Mouse (Mus musculus) urinary bladder, postnatal 10 days (tissue): ENCODE results near the gene Lrch3.
"Not testable (repeated sequence)": the region's sequence is repeated elsewhere in the genome, so short reads cannot be mapped to it uniquely, and the experiment has no call there.

Experiments used
- DNase-seq: peaks from one replicate; pipeline ENCODE4 v3.0.0; 2022; ENCODE audit warnings: low spot score

The Lrch3 gene

DNA sequence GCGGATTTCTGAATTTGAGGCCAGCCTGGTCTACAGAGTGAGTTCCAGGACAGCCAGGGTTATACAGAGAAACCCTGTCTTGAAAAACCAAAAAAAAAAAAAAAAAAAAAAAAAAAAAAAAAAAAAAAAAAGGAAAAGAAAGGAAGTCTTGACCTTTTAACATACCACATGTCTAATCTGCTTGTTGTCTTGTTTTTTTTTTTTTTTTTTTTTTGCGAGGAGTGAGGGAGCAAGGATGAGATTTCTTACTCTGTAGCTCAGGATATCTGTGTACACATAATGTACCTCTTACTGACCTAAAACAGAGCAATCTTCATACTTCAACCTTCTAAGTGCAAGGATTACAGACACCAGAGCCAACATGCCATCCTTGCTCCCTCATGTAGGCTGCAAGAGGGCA, 141.0 kb downstream of the Lrch3 start:
- DNase-seq, result not testable (repeated sequence)

- no peak for DNase-seq
Observed at GRCm38 (mm10) chr16:33055655-33056054, 141.8 kb downstream of the Lrch3 start.

DNA sequence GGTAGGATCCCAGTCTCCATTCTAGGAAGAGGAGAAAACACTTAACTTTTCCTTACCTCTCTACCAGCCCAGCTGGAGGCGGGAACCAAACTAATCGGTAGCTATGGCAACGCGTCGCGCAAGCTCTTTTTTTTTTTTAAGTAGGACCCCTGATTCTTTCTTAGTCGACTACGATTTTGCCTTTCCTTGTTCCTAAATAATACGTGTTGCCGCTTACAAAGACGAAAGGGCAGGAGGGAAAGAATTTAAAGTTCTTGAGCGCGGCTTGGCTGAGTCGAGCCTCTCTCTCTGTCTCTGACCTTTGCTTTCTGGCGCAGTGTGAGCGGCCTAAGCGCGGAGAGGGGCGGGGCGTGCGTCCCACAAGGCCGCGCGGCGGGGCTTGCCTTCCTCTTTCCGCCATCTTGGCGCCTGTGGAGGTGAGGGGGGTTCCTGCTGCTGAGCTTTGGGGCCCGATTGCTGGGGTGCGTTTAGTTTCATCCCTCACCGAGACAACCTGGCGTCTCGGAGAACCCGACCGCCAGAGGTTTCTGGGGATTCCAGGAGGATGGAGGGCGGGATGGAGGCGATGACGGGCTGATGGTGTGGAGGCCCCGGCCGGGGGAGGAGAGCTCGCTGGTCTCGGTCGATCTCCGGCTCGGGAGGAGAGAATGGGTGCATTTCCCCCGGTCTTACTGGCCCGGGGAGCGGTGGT, 142.3 kb downstream of the Lrch3 start, which contains the start of the genes Iqcg and Rpl35a:
Gene Iqcg, minus strand, starts transcription at position 124 of the 691 bp plus-strand sequence.
Gene Rpl35a, plus strand, starts transcription at position 359 of the 691 bp plus-strand sequence.
- peak; percentile 66 for DNase-seq

GRCm38 (mm10) chr16:33056786-33057185, 142.9 kb downstream of the Lrch3 start:
- no peak for DNase-seq

DNA sequence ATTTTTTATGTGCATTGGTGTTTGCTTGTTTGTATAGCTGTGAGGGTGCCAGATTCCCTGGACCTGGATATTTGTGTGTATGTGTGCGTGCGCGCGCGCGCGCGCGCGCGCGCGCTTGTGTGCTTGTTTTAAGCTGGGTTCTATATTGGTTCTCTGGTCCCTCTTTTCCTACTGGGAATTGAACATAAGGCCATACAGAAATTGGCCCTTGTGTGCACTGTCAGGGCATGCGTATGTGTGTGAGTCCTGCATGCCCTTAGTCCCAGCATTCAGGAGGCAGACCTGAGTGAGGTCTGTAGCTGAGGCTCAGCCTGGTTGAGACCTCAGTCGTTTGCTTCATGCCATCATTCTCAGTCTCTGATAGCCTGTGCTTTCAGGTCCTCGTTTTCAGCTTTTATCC, 144.1 kb downstream of the Lrch3 start:
- no peak for DNase-seq

- not testable (repeated sequence) for DNase-seq
Observed at GRCm38 (mm10) chr16:33058656-33059055, 144.8 kb downstream of the Lrch3 start.

DNA sequence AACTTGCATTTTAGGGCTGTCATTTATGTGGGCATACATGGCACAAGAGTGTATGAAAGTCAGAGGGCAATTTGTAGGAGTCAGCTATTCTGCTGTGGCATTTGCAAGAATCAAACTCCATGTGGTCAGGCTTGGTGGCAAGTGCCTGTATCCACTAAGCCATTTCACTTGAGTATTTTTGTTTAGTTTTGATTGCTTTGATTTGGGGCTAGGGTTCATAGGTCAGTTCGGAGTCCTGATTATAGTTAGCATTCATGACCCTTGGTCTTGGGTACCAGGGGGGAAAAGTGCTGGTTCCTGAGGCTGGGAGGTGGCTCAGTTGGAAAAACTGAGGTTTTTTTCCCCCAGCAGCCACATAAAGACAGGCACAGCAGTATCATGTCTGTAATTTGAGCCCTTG, 145.6 kb downstream of the Lrch3 start:
- DNase-seq, result no peak

- DNase-seq, result no peak
Observed at GRCm38 (mm10) chr16:33060926-33061325, 147.0 kb downstream of the Lrch3 start.

- DNase-seq, result no peak
Observed at GRCm38 (mm10) chr16:33061400-33061799, 147.5 kb downstream of the Lrch3 start.

GRCm38 (mm10) chr16:33062024-33062681, 148.3 kb downstream of the Lrch3 start, which contains the start of gene Lmln:
Lmln (plus strand) TSS chr16:33062521.
- peak; percentile 55 for DNase-seq

- DNase-seq, result peak; percentile 20
Observed at GRCm38 (mm10) chr16:33062682-33063131, 148.8 kb downstream of the Lrch3 start.

GRCm38 (mm10) chr16:33063267-33063666, 149.4 kb downstream of the Lrch3 start:
- DNase-seq, result no peak

- DNase-seq, result no peak
Observed at GRCm38 (mm10) chr16:33064636-33065035, 150.7 kb downstream of the Lrch3 start.
